Mouse (Mus musculus): ENCODE measurements around the gene Sh2d6.

DNA sequence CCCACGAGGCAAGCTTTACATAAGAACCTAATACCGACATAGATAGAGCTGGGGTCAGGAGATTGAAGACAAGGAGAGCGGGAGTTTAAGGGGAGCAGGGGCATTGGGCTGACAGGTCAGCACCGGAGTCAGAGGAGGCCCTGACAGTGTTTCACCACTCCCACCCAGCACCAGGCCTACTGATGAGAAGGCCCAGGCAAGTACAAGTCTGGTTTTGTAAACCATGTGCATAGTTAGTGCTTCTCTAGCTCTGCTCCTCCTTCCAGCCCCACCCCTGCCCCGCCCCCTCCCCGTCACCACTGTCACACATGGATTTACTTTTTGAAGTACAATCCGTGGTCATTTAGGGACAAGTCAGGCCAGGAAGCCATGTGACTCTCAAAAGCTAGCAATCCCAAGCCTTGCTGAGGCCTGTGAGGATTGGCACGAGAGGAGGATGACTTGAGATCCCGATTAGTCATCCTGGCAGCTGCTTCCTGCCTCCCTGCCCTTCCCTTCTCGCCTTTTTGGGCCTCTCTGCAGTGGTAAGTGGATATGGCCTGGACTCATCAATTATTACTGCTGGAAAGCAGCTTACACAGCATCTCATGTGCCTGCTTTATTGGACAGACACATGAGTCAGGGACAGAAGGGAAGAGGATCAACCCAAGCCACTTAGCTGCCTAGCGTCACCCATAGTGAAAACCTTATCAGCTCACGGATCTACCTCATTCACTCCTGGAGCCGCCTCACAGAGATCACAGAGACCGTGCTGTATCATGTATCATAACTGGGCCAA lies 48.1 kb downstream of the Sh2d6 start:
- TF ChIP-seq CTCF (IDR thresholded peaks at IDR 0.05; ENCODE audit: low read depth, low read length) (no peak), POLR2A (IDR thresholded peaks at IDR 0.05; ENCODE audit: borderline replicate concordance, low read depth, low read length) (no peak)

Data from bone marrow macrophage, adult 2 months (primary cell).